Mouse (Mus musculus) neural tube, embryonic 14.5 days (tissue): ENCODE data around the gene Uevld. TPM values are rescaled to one million over a fixed set of nuclear protein-coding genes. Genes with fewer than 3 reads are reported as not detected.

Source experiments
- ATAC-seq: fragments of 200-750 bp; cut with Nextera tagmentation; 2 replicates; pipeline ENCODE4 v1.8.0; 2017; ENCODE audit warnings: low read depth, mild to moderate bottlenecking, moderate TSS enrichment, moderate library complexity
- H3K27ac ChIP-seq: fragments of 300-500 bp; sonication (generic); 2 replicates; pipeline ENCODE4 v1.5.1; 2014; ENCODE audit warnings: low read depth, mild to moderate bottlenecking, control low read depth, low read length, moderate library complexity, mixed read lengths
- H3K27me3 ChIP-seq: fragments of 300-500 bp; sonication (generic); 2 replicates; pipeline ENCODE4 v1.6.1; 2014; ENCODE audit warnings: low read length; ENCODE audit not compliant: control insufficient read depth, insufficient read depth
- H3K36me3 ChIP-seq: fragments of 300-500 bp; sonication (generic); 2 replicates; pipeline ENCODE4 v1.6.1; 2014; ENCODE audit warnings: low read length, mixed read lengths; ENCODE audit not compliant: control insufficient read depth, insufficient read depth
- H3K4me1 ChIP-seq: fragments of 300-500 bp; sonication (generic); 2 replicates; pipeline ENCODE4 v1.6.1; 2014; ENCODE audit warnings: low read length; ENCODE audit not compliant: control insufficient read depth, insufficient read depth
- H3K4me2 ChIP-seq: fragments of 300-500 bp; sonication (generic); 2 replicates; pipeline ENCODE4 v1.6.1; 2014; ENCODE audit warnings: mild to moderate bottlenecking, low read depth, low read length, control low read depth
- H3K4me3 ChIP-seq: fragments of 300-500 bp; sonication (generic); 2 replicates; pipeline ENCODE4 v1.5.1; 2014; ENCODE audit warnings: low read depth, low read length, control low read depth, mixed read lengths
- H3K9ac ChIP-seq: fragments of 300-500 bp; sonication (generic); replicated peaks from 2 replicates; pipeline ENCODE4 v1.6.1; 2014; ENCODE audit warnings: low read depth, mild to moderate bottlenecking, control low read depth, low read length, mixed read lengths
- H3K9me3 ChIP-seq: fragments of 300-500 bp; sonication (generic); 2 replicates; pipeline ENCODE4 v1.6.1; 2016; ENCODE audit warnings: low read length; ENCODE audit not compliant: control insufficient read depth
- WGBS: fragments of 180-500 bp; shearing (Covaris S2); extraction: QIAGEN DNeasy Blood & Tissue Kit; methylation state at CpG from one replicate; pipeline ENCODE4 v1.1.7; 2014; 5-methylcytosine and 5-hydroxymethylcytosine counted together
- polyA plus RNA-seq: library from polyadenylated mRNA; unstranded; fragments of >200 nt; fragmentation: Nextera tagmentation; extraction: Ambion mirVana; gene quantifications from 2 replicates; pipeline ENCODE4 v1.2.1, GENCODE M21; 2014

Uevld gene
- polyA plus RNA-seq, 1 experiment from 2014 or later, result 5.5 TPM

GRCm38 (mm10) chr7:46983280-46983679, 25.0 kb upstream of the Uevld start, which contains the start of gene Gm9999:
Gm9999 (plus strand) TSS chr7:46983580.
- Histone ChIP-seq H3K9me3 (no peaks in the 10 kb centered on the region), H3K4me3 (no peak within 1 kb of the TSS), H3K36me3 (no peaks in the 10 kb centered on the region), H3K4me2 (no peak within 1 kb of the TSS), H3K27me3 (no peaks in the 10 kb centered on the region), H3K27ac (no peak within 1 kb of the TSS), H3K9ac (no peak within 1 kb of the TSS), H3K4me1 (no peaks in the 10 kb centered on the region)
- no peak for ATAC-seq
- WGBS, result 95% methylated on average over 3 of the region's 3 CpGs

- 89% methylated on average over 11 of the region's 11 CpGs for WGBS
- Histone ChIP-seq H3K9me3 (no peaks in the 10 kb centered on the region), H3K9ac (no peak overlapping the region), H3K36me3 (no peaks in the 10 kb centered on the region), H3K4me2 (no peak overlapping the region), H3K4me1 (no peaks in the 10 kb centered on the region), H3K27me3 (no peaks in the 10 kb centered on the region), H3K27ac (no peak overlapping the region), H3K4me3 (no peak overlapping the region)
- no peak for ATAC-seq
These were observed 17.1 kb upstream of the Uevld start for GRCm38 (mm10) chr7:46975456-46975855.

GRCm38 (mm10) chr7:46974648-46975047, 16.3 kb upstream of the Uevld start:
- Histone ChIP-seq H3K4me3 (no peak overlapping the region), H3K9me3 (no peaks in the 10 kb centered on the region), H3K27me3 (no peaks in the 10 kb centered on the region), H3K9ac (no peak overlapping the region), H3K4me1 (no peaks in the 10 kb centered on the region), H3K27ac (no peak overlapping the region), H3K36me3 (no peaks in the 10 kb centered on the region), H3K4me2 (no peak overlapping the region)
- no peak for ATAC-seq
- WGBS, result 100% methylated on average over 4 of the region's 4 CpGs

- H3K27me3 ChIP-seq, result no peaks in the 10 kb centered on the region
- no peaks in the 10 kb centered on the region for H3K4me1 ChIP-seq
- no peak overlapping the region for H3K4me2 ChIP-seq
- H3K36me3 ChIP-seq, result no peaks in the 10 kb centered on the region
- H3K4me3 ChIP-seq, result no peak overlapping the region
- no peak overlapping the region for H3K27ac ChIP-seq
- ATAC-seq, result no peak
- no peaks in the 10 kb centered on the region for H3K9me3 ChIP-seq
- no peak overlapping the region for H3K9ac ChIP-seq
- WGBS, result 86% methylated on average over 4 of the region's 4 CpGs
These were observed 11.6 kb upstream of the Uevld start for GRCm38 (mm10) chr7:46969898-46970297.

- no peak overlapping the region for H3K27ac ChIP-seq
- no peaks in the 10 kb centered on the region for H3K4me1 ChIP-seq
- no peaks in the 10 kb centered on the region for H3K27me3 ChIP-seq
- no peaks in the 10 kb centered on the region for H3K36me3 ChIP-seq
- no peak for ATAC-seq
- H3K4me3 ChIP-seq, result no peak overlapping the region
- H3K9me3 ChIP-seq, result no peaks in the 10 kb centered on the region
- WGBS, result 85% methylated on average over 7 of the region's 7 CpGs
- no peak overlapping the region for H3K9ac ChIP-seq
- H3K4me2 ChIP-seq, result no peak overlapping the region
These were observed 5.7 kb upstream of the Uevld start for GRCm38 (mm10) chr7:46964070-46964469.

GRCm38 (mm10) chr7:46962806-46963618, 4.7 kb upstream of the Uevld start:
- Histone ChIP-seq H3K36me3 (no peaks in the 10 kb centered on the region), H3K4me3 (no peak overlapping the region), H3K4me2 (peak overlapping the region; percentile 4; the same call in 1 of the 2 replicates), H3K27ac (peak overlapping the region; percentile 39; the same call in 1 of the 2 replicates), H3K9ac (no peak overlapping the region), H3K4me1 (peaks cover under 1% of the 10 kb centered on the region), H3K9me3 (no peaks in the 10 kb centered on the region), H3K27me3 (no peaks in the 10 kb centered on the region)
- WGBS, result 0% methylated on average over 9 of the region's 9 CpGs
- ATAC-seq, result peak; percentile 78

- Histone ChIP-seq H3K4me3 (no peak overlapping the region), H3K4me2 (no peak overlapping the region), H3K27ac (0 out of 2 replicates have a peak overlapping the region, but pooled peaks have one; percentile 39), H3K27me3 (no peaks in the 10 kb centered on the region), H3K4me1 (peaks cover 7% of the 10 kb centered on the region), H3K36me3 (no peaks in the 10 kb centered on the region), H3K9ac (no peak overlapping the region), H3K9me3 (no peaks in the 10 kb centered on the region)
- ATAC-seq, result no peak
These were observed 3.8 kb upstream of the Uevld start for GRCm38 (mm10) chr7:46962132-46962531.

- Histone ChIP-seq H3K4me3 (no peak overlapping the region), H3K9me3 (no peaks in the 10 kb centered on the region), H3K4me2 (no peak overlapping the region), H3K27me3 (no peaks in the 10 kb centered on the region), H3K4me1 (peaks cover 7% of the 10 kb centered on the region), H3K27ac (no peak overlapping the region), H3K36me3 (no peaks in the 10 kb centered on the region), H3K9ac (no peak overlapping the region)
- no peak for ATAC-seq
- 76% methylated on average over 3 of the region's 3 CpGs for WGBS
These were observed 2.7 kb upstream of the Uevld start for GRCm38 (mm10) chr7:46960991-46961390.

- Histone ChIP-seq H3K27me3 (no peaks in the 10 kb centered on the region), H3K4me2 (peak overlapping the region; percentile 82), H3K27ac (no peak overlapping the region), H3K9me3 (no peaks in the 10 kb centered on the region), H3K9ac (peak overlapping the region; percentile 62), H3K4me3 (peak overlapping the region; percentile 60), H3K4me1 (peaks cover 7% of the 10 kb centered on the region), H3K36me3 (peaks cover 10% of the 10 kb centered on the region)
- WGBS, result 18% methylated on average over 9 of the region's 9 CpGs
- ATAC-seq, result peak; percentile 36
These were observed 526 bp upstream of the Uevld start for GRCm38 (mm10) chr7:46958853-46959252.
